Mouse (Mus musculus) heart, embryonic 11.5 days (tissue): ENCODE results near the gene Irf1. TPM values are rescaled to one million over a fixed set of nuclear protein-coding genes. Genes with fewer than 3 reads are reported as not detected.

ENCODE experiments used
- ATAC-seq: fragments of 200-750 bp; cut with Nextera tagmentation; replicated peaks from 2 replicates; pipeline ENCODE4 v1.8.0; 2017; ENCODE audit warnings: moderate library complexity; ENCODE audit not compliant: insufficient number of reproducible peaks, low FRiP score, low TSS enrichment
- H3K27ac ChIP-seq: fragments of 300-500 bp; sonication (generic); 2 replicates; pipeline ENCODE4 v1.5.1; 2014; ENCODE audit warnings: mild to moderate bottlenecking, low read depth, low read length
- H3K27me3 ChIP-seq: fragments of 300-500 bp; sonication (generic); 2 replicates; pipeline ENCODE4 v1.6.1; 2014; ENCODE audit warnings: mild to moderate bottlenecking, low read length, mixed read lengths; ENCODE audit not compliant: control insufficient read depth, insufficient read depth
- H3K36me3 ChIP-seq: fragments of 300-500 bp; sonication (generic); 2 replicates; pipeline ENCODE4 v1.6.1; 2014; ENCODE audit warnings: mild to moderate bottlenecking, low read length, moderate library complexity, mixed read lengths; ENCODE audit not compliant: control insufficient read depth, insufficient read depth
- H3K4me1 ChIP-seq: fragments of 300-500 bp; sonication (generic); 2 replicates; pipeline ENCODE4 v1.6.1; 2014; ENCODE audit warnings: low read length; ENCODE audit not compliant: control insufficient read depth, insufficient read depth
- H3K4me2 ChIP-seq: fragments of 300-500 bp; sonication (generic); 2 replicates; pipeline ENCODE4 v1.6.1; 2014; ENCODE audit warnings: mild to moderate bottlenecking, moderate library complexity
- H3K4me3 ChIP-seq: fragments of 300-500 bp; sonication (generic); 2 replicates; pipeline ENCODE4 v1.5.1; 2014; ENCODE audit warnings: low read depth, low read length
- H3K9ac ChIP-seq: fragments of 300-500 bp; sonication (generic); 2 replicates; pipeline ENCODE4 v1.6.1; 2014; ENCODE audit warnings: mild to moderate bottlenecking, low read depth, low read length, moderate library complexity
- H3K9me3 ChIP-seq: fragments of 300-500 bp; sonication (generic); replicated peaks from 2 replicates; pipeline ENCODE4 v1.6.1; 2016; ENCODE audit warnings: low read length; ENCODE audit not compliant: control insufficient read depth
- WGBS: fragments of 180-500 bp; shearing (Covaris S2); extraction: QIAGEN DNeasy Blood & Tissue Kit; methylation state at CpG from one replicate; pipeline ENCODE4 v1.1.7; 2014; ENCODE audit not compliant: insufficient replicate concordance; 5-methylcytosine and 5-hydroxymethylcytosine counted together
- polyA plus RNA-seq: library from polyadenylated mRNA; unstranded; fragments of >200 nt; fragmentation: Nextera tagmentation; extraction: Ambion mirVana; gene quantifications from 2 replicates; pipeline ENCODE4 v1.2.1, GENCODE M21; 2014

The Irf1 gene
- polyA plus RNA-seq, 1 experiment from 2014 or later: 8.8 TPM

DNA sequence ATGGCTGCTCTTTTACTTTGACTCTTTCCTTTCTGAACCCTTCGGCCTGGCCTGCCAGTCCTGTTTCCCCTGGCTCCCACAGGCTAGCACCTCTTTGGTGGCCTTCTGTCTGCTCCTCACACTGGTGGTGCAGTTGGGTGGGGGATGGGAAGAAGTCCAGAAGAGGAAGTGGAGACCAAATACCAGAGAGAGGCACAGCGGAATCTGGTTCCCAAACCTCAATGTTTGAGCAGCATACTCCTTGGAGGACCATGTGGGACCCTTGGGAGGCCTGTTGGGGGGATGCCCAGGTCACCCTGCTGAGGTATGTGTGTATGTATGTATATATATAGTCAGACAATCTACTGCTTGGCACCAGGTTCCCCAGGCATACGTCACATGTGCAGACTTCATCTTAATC is 24.2 kb downstream of the Irf1 start:
- Histone ChIP-seq H3K4me1 (peaks cover 24% of the 10 kb centered on the region), H3K36me3 (no peaks in the 10 kb centered on the region), H3K4me2 (no peak overlapping the region), H3K27ac (no peak overlapping the region), H3K9me3 (no peaks in the 10 kb centered on the region; the same call in 1 of the 2 replicates), H3K4me3 (no peak overlapping the region), H3K27me3 (no peaks in the 10 kb centered on the region), H3K9ac (no peak overlapping the region)
- ATAC-seq: no peak
- WGBS: 51% methylated on average over 3 of the region's 3 CpGs

GRCm38 (mm10) chr11:53794671-53795557 is 25.1 kb downstream of the Irf1 start:
- 49% methylated on average over 25 of the region's 25 CpGs for WGBS
- 0 out of 2 replicates have a peak, but pooled peaks have one; percentile 28 for ATAC-seq
- H3K4me2 ChIP-seq: no peak overlapping the region; the same call in 1 of the 2 replicates
- H3K9ac ChIP-seq: no peak overlapping the region
- H3K27ac ChIP-seq: peak overlapping the region; percentile 59
- H3K36me3 ChIP-seq: no peaks in the 10 kb centered on the region
- no peaks in the 10 kb centered on the region for H3K27me3 ChIP-seq
- H3K4me3 ChIP-seq: no peak overlapping the region
- no peaks in the 10 kb centered on the region; the same call in 1 of the 2 replicates for H3K9me3 ChIP-seq
- peaks cover 24% of the 10 kb centered on the region for H3K4me1 ChIP-seq

DNA sequence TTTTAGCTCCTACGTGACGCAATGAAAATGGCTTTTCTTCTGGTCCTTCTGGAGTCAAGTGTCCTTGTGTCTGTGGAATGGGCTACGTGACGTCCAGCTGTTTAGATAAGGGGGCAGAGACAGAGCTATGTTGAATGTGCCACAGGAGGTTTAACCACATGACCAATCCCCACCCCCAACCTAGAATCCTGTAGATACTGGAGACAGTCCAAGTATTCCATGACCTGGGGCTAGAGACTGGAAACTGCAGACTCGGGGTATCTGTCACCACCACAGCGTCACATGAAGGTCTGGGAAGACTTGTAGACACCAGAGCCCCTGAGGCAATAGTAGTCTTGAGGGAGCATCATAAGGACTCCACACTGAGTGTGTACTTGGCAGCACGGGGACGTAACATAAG is 26.0 kb downstream of the Irf1 start:
- no peak overlapping the region for H3K4me3 ChIP-seq
- H3K9ac ChIP-seq: no peak overlapping the region
- H3K9me3 ChIP-seq: no peaks in the 10 kb centered on the region
- no peaks in the 10 kb centered on the region for H3K36me3 ChIP-seq
- WGBS: 35% methylated on average over 8 of the region's 8 CpGs
- peak; percentile 40; the same call in 1 of the 2 replicates for ATAC-seq
- H3K4me1 ChIP-seq: peaks cover 24% of the 10 kb centered on the region
- H3K27me3 ChIP-seq: no peaks in the 10 kb centered on the region
- H3K4me2 ChIP-seq: 0 out of 2 replicates have a peak overlapping the region, but pooled peaks have one; percentile 9
- H3K27ac ChIP-seq: peak overlapping the region; percentile 59

GRCm38 (mm10) chr11:53796409-53797151 is 26.8 kb downstream of the Irf1 start:
- 50% methylated on average over 12 of the region's 12 CpGs for WGBS

DNA sequence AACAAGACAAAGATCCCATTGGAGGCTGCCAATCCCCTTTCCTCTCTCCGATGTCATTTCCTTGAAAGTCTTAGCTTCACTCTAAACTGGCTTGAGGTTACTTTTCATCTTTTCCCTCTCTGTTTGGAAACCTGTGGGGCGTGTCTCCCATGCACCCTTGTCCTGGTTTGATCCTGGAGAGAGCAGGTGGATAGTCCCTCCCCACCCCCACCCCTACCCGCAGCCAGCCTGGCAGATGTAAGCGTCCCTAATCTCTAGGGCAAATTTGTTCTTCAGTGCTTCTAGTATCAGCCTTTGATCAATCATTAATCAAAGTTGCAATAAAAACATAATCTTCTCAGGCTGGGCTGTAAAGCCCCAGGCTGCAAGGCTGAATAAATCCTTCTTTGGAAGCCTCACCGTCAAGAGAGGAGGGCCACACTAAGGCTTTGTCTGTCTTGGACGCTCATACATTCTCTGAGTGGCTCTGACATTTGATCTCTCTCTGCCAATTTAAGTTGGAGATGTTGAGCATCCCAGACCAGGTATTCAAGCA is 27.6 kb downstream of the Irf1 start:
- Histone ChIP-seq H3K27ac (no peak overlapping the region), H3K9ac (no peak overlapping the region), H3K4me3 (no peak overlapping the region), H3K36me3 (no peaks in the 10 kb centered on the region), H3K4me1 (peaks cover 24% of the 10 kb centered on the region), H3K27me3 (no peaks in the 10 kb centered on the region), H3K4me2 (no peak overlapping the region), H3K9me3 (no peaks in the 10 kb centered on the region)
- 69% methylated on average over 6 of the region's 6 CpGs for WGBS
- no peak for ATAC-seq

More at GRCm38 (mm10) chr11:53796409-53797151, 26.8 kb downstream of the Irf1 start:
- ATAC-seq: no peak
- no peaks in the 10 kb centered on the region for H3K9me3 ChIP-seq
- H3K4me3 ChIP-seq: no peak overlapping the region
- no peak overlapping the region for H3K4me2 ChIP-seq
- H3K27ac ChIP-seq: no peak overlapping the region
- H3K36me3 ChIP-seq: no peaks in the 10 kb centered on the region
- peaks cover 24% of the 10 kb centered on the region for H3K4me1 ChIP-seq
- no peaks in the 10 kb centered on the region for H3K27me3 ChIP-seq
- no peak overlapping the region for H3K9ac ChIP-seq

DNA sequence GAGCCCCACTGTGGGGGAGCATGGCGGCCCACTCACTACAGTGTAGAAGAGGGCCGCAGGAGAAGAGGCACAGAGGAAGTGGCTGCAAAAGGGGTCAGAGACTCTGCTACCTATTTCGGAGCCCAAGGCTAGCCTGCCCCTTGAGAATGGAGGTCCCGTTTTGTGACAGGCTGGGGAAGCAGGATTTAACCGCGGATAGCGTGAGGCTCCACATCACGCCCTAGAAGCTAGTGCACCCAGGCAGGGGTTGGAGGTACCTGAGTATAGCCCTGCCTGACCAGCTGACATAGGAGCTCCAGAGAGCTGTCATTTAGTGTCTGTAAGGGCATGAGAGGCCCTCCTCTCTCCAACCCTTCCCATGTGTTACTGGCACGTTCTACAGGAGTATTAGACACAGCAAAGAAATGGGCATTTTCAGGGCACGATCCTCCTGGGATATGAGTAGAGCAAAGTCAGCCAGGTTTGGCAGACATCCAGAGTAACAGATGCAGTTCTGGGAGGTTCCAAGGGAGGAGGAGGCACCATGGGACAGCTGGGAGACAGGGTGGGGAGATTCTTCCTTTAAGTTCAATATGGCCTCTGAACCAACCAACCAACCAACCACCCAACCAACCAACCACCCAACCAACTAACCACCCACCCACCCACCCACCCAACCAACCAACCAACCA is 28.4 kb downstream of the Irf1 start:
- Histone ChIP-seq H3K9me3 (no peaks in the 10 kb centered on the region), H3K4me3 (no peak overlapping the region), H3K4me1 (peaks cover 24% of the 10 kb centered on the region), H3K9ac (no peak overlapping the region), H3K27me3 (no peaks in the 10 kb centered on the region), H3K27ac (no peak overlapping the region), H3K36me3 (no peaks in the 10 kb centered on the region), H3K4me2 (no peak overlapping the region)
- 89% methylated on average over 10 of the region's 10 CpGs for WGBS
- no peak for ATAC-seq

DNA sequence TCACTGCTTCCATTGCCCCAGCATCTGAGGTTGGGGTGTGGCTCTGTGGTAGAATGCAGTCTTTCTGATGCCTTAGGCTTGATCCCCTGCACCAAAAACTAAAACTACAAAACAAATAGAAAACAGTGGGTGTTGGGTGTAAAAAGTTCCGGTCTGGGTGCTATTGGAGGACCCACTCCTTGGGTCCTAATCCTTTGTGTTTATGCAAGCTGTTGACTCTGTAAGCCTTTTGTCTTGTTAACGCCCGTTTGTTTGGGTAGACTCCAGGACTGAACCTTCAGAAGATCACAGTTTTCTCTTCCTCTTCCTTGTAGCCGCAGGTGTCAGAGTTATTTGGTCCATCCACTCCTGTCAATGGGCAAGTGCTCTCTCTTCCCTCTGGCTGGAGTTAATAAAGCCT is 30.2 kb downstream of the Irf1 start:
- Histone ChIP-seq H3K27me3 (no peaks in the 10 kb centered on the region), H3K4me3 (no peak overlapping the region), H3K36me3 (no peaks in the 10 kb centered on the region), H3K9ac (no peak overlapping the region), H3K9me3 (no peaks in the 10 kb centered on the region), H3K27ac (no peak overlapping the region), H3K4me2 (no peak overlapping the region), H3K4me1 (peaks cover 16% of the 10 kb centered on the region)
- WGBS: 63% methylated on average over 4 of the region's 4 CpGs
- no peak for ATAC-seq

DNA sequence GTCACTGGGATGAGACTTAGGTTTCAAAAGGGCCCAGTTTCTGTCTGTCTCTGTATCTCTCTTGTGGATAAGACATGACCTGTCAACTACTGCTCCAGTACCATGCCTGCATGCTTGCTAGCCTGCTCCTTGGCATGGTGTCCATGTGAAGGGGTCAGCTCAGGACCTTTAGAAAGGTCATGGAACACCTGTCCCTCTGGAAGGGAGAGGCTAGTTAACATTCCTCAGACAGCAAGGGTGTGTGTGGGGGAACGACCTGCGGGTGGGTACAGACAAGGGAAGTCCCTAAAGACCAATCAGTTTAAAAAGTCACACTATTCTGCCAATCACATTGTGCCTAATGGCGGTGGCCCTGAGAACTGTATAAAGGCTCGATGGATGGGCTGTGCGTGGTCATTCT is 31.2 kb downstream of the Irf1 start:
- Histone ChIP-seq H3K9me3 (no peaks in the 10 kb centered on the region), H3K4me1 (peaks cover 8% of the 10 kb centered on the region), H3K4me3 (no peak overlapping the region), H3K36me3 (no peaks in the 10 kb centered on the region), H3K9ac (no peak overlapping the region), H3K27ac (no peak overlapping the region), H3K4me2 (no peak overlapping the region), H3K27me3 (no peaks in the 10 kb centered on the region)
- ATAC-seq: no peak
- WGBS: 79% methylated on average over 5 of the region's 5 CpGs
